Mouse (Mus musculus): ENCODE data around the gene Gm973. TPM values are rescaled to one million over a fixed set of nuclear protein-coding genes. Genes with fewer than 3 reads are reported as not detected.

Gene Gm973
- polyA plus RNA-seq, 1 experiment from 2014 or later = not detected

DNA sequence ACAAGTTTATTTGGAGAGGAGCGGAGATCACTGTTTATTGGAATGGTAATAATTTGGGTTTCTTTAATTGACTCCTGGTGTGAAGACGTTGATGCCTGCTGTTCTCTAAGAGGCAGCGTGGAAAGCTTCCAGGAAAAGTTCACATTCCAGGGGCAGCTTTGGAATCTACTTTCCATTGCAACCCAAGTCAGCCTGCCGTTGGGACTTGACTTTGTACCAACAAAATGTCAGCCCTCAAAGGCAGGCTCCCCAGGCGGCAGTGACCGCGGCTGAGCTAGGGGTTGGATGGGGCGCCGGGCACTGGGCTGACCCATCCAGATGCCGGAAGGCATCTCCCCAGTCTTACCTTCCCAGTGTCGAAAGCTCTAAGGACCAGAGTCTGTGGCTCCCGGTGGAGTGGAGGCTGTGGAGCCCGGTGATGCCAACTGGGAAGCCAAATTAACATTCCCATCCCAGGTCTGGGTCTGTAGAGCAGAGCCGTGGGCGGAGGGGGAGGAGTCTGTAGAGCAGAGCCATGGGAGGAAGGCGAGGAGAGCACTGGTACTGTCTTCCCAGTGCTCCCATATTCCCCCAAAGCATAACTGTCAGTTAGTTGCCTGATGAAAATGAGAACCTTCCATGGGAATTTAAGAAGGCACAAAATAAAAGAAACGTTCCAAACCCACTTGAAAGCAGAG, 7.5 kb upstream of the Gm973 start:
- Histone ChIP-seq H3K79me2 (ENCODE audit: inconsistent target) (no peaks in the 10 kb centered on the region), H3K4me3 (ENCODE audit: inconsistent target) (no peak overlapping the region), H3K27ac (no peak overlapping the region), H3K36me3 (ENCODE audit: inconsistent target) (no peaks in the 10 kb centered on the region)
- 77% methylated on average over 17 of the region's 17 CpGs for WGBS (ENCODE audit: missing documents)

DNA sequence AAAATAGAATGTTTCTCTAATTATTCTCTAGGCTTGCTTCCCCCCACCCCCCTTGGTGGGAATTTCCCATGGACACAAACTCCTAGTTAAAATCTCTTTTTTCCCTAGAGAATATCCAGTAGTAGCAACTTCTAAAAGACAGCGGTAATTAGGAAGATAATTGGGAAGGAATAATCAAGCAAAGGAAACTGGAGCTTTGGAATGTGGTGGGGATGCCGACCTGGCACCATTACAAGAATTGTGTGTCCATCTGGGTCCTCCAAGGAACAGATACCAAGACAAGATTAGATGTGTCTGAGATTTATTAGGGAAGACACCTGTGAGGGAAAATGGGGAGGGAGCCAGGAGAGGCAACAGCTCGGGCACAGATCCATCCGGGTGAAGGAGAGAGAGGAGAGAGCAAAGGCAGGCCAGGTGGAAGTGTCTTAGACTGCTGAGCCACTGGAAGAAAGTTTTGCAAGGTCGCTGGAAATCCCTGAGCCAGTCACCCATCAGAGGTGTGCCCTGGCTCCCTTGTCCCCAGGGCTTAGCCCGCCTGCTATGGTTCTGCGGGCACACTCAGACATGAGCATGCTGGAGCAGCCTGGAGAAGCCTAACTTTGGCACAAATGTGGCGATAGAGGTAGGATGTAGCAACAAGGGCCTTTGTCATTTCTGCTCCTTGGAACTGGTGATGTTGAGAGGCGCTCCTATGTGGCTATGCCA, 4.3 kb upstream of the Gm973 start:
- H3K27ac ChIP-seq = no peak overlapping the region
- WGBS (ENCODE audit: missing documents) = 96% methylated on average over 9 of the region's 9 CpGs
- H3K36me3 ChIP-seq (ENCODE audit: inconsistent target) = no peaks in the 10 kb centered on the region
- H3K79me2 ChIP-seq (ENCODE audit: inconsistent target) = no peaks in the 10 kb centered on the region
- no peak overlapping the region for H3K4me3 ChIP-seq (ENCODE audit: inconsistent target)

DNA sequence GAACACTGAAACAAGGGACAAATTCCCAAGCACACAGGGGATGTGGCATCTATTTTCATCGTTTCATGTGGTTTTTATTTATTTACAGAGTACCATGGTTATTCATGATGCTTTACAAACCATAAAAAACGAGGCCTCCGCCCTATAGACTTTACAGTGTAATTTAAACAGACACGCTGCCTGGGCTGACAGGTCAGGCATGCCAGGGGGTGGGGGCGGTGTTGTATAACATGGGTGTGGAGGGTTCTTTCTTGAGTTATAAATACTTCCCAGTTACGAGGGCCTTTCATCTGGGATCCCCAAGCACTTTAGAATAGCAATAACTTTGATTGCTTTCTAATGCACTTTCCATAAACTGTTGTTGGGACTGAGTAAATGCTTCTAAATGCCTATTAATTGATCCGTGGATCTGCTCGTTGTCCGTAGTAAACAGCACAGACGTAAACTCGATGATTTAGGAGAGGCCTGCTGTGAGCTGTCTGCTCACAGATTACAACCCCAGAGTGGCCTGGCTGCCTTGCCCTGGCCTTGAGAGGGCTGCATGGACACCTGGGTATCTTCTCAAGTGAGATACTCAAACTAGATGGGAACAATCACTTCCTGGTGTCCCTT, 4.3 kb downstream of the Gm973 start:
- WGBS (ENCODE audit: missing documents) = 81% methylated on average over 11 of the region's 11 CpGs
- H3K79me2 ChIP-seq (ENCODE audit: inconsistent target) = no peaks in the 10 kb centered on the region
- no peaks in the 10 kb centered on the region for H3K36me3 ChIP-seq (ENCODE audit: inconsistent target)
- no peak overlapping the region for H3K27ac ChIP-seq
- no peak overlapping the region for H3K4me3 ChIP-seq (ENCODE audit: inconsistent target)

DNA sequence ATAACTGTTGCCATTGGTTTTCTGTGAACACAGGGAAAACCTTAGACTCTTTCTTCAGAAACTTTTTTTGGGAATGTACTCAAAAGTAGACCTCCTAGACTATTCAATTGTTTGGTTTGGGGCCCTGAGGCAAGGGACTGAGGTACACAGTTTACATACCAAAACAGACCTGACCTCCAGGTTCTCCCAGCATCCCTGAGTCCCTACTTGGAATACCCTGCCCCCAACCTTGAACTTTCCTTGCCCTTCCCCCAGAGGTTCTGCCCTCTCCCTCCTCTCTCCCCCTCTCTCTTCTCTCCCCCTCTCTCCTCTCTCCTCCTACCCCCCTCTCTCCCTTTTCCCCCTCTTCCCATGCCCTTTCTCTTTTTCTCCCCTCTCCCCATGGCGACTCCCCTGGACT, 6.4 kb downstream of the Gm973 start:
- no peaks in the 10 kb centered on the region for H3K36me3 ChIP-seq (ENCODE audit: inconsistent target)
- no peaks in the 10 kb centered on the region for H3K79me2 ChIP-seq (ENCODE audit: inconsistent target)
- H3K27ac ChIP-seq = no peak overlapping the region
- WGBS (ENCODE audit: missing documents) = 100% methylated on average over 1 of the region's 1 CpGs
- no peak overlapping the region for H3K4me3 ChIP-seq (ENCODE audit: inconsistent target)

DNA sequence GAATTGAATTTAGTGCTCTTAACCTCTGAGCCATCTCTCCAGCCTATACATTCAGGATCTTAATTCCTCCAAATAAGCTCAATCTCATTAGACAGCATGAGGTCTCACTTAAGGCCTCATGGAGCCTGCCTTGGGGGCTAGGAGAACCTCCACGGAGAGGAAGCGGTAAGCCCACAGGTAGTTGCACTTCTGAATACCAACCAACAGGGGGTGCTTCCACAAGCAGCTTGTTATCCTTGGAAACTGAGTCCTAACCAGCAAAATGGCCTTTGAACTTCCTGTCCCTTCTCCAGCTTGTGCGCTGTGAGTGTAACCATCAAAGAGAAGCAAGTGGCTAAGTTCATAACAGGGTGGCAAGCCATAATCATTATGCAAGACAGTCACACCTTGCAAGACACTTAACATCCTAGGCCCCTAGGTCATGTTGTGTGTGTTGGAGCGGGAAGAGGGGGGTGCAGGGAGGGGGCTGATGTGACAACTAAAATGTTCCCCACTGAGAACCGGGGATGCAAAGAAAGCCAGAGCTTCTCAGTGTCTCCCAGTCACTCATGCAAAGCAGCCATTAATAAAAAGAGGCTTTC, 7.4 kb downstream of the Gm973 start:
- H3K36me3 ChIP-seq (ENCODE audit: inconsistent target) = no peaks in the 10 kb centered on the region
- no peak overlapping the region for H3K27ac ChIP-seq
- no peaks in the 10 kb centered on the region for H3K79me2 ChIP-seq (ENCODE audit: inconsistent target)
- 91% methylated on average over 5 of the region's 5 CpGs for WGBS (ENCODE audit: missing documents)
- no peak overlapping the region for H3K4me3 ChIP-seq (ENCODE audit: inconsistent target)

DNA sequence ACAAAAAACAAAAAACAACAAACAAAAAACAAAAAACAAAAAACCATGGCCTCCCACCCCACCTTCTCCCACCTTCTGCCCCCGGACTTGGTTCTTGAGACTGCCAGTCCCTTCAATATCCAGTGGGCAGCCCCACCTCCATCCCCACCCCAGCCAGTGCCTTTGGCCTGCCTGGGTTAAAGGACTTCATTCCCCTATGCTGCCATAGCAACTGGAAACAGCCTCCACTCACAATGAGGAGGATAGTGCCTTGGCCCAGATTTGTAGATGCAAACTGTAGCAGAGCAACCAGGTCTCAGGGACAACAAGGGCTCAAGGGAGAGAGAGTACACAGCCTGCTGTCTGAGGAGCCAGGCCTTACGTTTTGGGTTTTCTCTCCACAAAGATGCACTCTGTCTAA, 8.0 kb downstream of the Gm973 start:
- 86% methylated on average over 2 of the region's 2 CpGs for WGBS (ENCODE audit: missing documents)
- Histone ChIP-seq H3K79me2 (ENCODE audit: inconsistent target) (no peaks in the 10 kb centered on the region), H3K4me3 (ENCODE audit: inconsistent target) (no peak overlapping the region), H3K27ac (no peak overlapping the region), H3K36me3 (ENCODE audit: inconsistent target) (no peaks in the 10 kb centered on the region)

DNA sequence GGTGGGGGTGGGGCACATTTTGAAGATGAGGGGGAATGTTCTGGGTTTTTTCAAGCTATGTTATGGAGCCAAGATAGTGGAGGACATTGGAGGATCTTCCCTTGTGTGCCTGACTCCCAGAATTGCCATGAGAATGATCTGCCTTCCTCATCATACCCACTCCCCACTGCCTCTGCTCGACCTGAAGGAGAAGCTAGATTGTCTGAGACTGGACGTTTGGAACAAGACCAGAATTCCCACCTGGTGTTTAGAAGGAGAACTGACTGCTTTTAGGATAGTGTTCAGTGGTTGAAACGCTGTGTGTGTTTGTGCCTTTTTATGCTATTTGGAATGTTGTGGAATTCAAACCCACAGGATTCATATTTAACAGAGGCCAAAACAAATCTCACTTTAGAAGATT, 8.7 kb downstream of the Gm973 start:
- 91% methylated on average over 3 of the region's 3 CpGs for WGBS (ENCODE audit: missing documents)
- Histone ChIP-seq H3K4me3 (ENCODE audit: inconsistent target) (no peak overlapping the region), H3K79me2 (ENCODE audit: inconsistent target) (no peaks in the 10 kb centered on the region), H3K27ac (no peak overlapping the region), H3K36me3 (ENCODE audit: inconsistent target) (no peaks in the 10 kb centered on the region)

DNA sequence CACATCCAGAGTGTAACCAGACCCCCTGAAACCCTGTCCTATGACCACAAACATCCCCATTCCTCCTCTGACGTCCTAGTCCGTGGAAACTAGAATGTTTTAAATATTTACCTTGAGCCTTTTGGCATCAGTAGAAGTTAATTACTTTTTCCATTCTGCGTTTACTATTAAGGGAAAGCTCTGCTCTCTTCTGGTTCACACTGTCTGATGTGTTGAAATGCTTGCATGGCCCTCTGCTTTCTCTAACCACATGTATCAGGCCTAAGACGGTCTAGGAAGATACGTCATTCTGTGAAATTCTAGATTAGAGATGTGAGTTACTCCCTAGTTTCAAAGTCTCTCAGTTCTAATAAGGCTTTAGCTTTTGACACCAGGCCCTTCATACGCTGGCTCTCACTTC, 11.2 kb downstream of the Gm973 start:
- Histone ChIP-seq H3K79me2 (ENCODE audit: inconsistent target) (no peaks in the 10 kb centered on the region), H3K36me3 (ENCODE audit: inconsistent target) (no peaks in the 10 kb centered on the region), H3K4me3 (ENCODE audit: inconsistent target) (no peak overlapping the region), H3K27ac (no peak overlapping the region)
- WGBS (ENCODE audit: missing documents) = 96% methylated on average over 6 of the region's 6 CpGs

DNA sequence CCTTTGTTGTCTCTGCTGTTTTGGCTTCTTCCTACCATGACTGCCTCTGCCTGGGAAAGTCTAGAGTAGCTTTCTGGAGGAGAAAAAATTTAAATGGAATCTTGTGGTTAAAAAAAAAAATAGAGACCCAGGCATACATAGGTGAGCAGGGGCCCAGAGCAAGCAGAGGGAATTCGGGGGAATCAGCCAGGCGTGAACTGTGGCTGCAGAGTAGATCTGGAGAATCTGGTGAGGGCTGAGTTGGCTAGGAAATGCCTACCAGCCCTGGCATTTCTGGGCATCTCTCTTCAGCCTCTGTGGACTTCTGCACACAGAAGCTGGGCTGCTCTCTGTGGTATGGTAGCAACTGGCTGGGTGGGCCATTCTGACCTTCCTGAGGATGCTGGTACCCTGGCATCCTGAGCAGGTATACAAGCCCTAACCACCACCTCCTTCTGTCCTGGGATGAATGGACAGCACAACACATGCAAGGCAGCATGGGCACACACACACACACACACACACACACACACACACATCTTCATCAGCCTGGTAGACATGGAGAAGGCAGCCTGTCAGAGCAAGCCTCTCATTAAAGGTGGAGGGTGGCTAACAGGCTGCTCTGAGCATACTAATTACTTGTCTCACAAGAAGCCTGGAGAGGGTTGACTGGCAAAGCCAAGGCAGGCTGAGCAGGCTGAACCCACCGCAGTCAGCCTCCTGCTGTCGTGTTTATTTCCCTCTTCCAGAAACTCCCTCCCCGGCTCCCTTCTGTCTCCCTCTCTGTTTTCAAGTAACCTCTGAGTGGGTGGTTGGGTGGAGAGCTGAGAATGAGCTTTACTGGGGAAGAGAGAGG, 19.1 kb downstream of the Gm973 start:
- 85% methylated on average over 3 of the region's 5 CpGs for WGBS (ENCODE audit: missing documents)
- Histone ChIP-seq H3K79me2 (ENCODE audit: inconsistent target) (no peaks in the 10 kb centered on the region), H3K27ac (no peak overlapping the region), H3K4me3 (ENCODE audit: inconsistent target) (no peak overlapping the region), H3K36me3 (ENCODE audit: inconsistent target) (no peaks in the 10 kb centered on the region)

DNA sequence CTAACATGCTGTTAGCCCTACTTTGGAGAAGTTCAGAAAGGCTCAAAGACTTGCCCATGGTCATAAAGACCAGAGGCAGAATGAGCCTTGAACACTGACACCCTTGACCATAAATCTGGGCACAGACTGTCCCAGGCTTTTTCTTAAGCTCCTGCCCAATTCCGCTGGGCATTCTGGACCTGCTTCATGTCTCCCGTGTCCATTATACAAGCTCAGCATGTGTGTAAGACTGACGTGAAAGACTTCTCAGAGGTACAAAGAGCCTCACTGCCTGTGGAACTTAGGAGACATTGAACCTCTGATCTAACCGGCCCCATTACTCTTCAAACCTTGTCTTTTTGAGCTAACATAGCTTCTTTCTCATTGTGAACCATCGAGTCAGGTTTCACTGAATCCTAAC, 22.3 kb downstream of the Gm973 start:
- Histone ChIP-seq H3K27ac (no peak overlapping the region), H3K36me3 (ENCODE audit: inconsistent target) (no peaks in the 10 kb centered on the region)

DNA sequence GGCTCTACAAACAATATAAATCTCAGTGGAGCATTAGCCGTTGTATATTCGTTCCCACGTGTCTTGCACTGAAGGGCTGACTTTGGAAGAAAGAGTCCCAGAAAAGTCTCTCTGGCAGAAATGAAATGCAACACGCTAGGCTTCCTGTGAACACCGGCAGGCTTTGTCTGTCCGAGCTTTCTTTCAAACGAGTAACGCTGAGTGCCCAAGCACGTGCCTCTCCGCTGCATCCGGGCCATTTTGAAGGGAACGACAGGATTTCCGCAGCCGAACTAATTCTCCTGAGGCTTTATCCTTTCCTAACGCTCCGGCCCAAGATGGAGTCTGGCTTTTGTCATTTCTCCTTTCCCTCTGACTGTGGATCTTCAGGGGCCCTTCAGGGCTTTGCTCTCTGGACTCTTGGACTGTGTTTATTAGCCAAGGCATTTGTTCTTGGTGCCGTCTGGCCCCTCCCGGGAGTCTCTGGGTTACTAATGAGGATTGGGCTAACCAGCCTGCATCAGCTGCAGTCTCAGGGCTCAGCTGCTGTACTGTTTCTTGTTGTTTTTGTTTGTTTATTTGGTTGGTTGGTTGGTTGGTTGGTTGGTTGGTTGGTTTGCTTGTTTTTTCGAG, 24.6 kb downstream of the Gm973 start:
- no peak overlapping the region for H3K4me3 ChIP-seq (ENCODE audit: inconsistent target)
- WGBS (ENCODE audit: missing documents) = 93% methylated on average over 19 of the region's 19 CpGs
- H3K79me2 ChIP-seq (ENCODE audit: inconsistent target) = no peaks in the 10 kb centered on the region
- H3K36me3 ChIP-seq (ENCODE audit: inconsistent target) = no peaks in the 10 kb centered on the region
- no peak overlapping the region for H3K27ac ChIP-seq

More for the DNA sequence above, 22.3 kb downstream of the Gm973 start:
- 96% methylated on average over 5 of the region's 5 CpGs for WGBS (ENCODE audit: missing documents)
- H3K79me2 ChIP-seq (ENCODE audit: inconsistent target) = no peaks in the 10 kb centered on the region
- no peak overlapping the region for H3K4me3 ChIP-seq (ENCODE audit: inconsistent target)

DNA sequence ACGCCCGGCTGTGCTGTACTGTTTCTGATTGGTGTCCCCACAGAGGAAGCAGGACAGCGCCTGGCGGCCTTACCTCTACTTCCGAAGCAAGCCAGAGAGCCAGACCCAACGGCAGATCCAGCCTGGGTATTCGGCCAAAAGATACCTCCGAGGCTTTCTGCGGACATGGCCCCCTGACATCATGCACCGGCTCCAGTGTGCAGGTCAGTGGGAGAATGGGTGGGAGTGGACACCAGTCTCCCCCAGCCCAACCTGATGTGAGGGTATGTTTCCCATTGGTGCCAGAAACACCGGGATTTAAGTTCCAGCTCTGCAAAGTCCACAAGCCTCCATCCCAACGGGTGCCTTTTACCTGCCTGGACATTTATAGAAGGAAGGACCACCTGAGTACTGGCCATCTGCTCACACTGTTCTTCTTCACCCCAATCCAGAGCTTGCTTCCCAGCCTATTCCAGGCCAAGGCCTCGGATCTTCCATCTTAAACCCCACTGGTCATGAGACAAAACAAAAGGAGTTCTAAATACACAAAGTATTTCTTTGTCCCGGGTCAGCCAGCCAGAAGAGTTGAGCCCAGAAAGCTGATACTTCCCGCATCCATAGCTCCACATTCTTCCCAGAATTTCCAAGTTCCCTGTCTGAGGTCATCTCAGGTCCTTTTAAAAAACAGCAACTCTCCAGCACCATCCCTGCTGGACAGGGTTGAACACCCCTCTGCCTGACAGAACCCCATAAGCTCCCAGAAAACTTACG, 25.4 kb downstream of the Gm973 start:
- H3K36me3 ChIP-seq (ENCODE audit: inconsistent target) = no peaks in the 10 kb centered on the region
- no peaks in the 10 kb centered on the region for H3K79me2 ChIP-seq (ENCODE audit: inconsistent target)
- H3K4me3 ChIP-seq (ENCODE audit: inconsistent target) = no peak overlapping the region
- 95% methylated on average over 16 of the region's 16 CpGs for WGBS (ENCODE audit: missing documents)
- no peak overlapping the region for H3K27ac ChIP-seq

DNA sequence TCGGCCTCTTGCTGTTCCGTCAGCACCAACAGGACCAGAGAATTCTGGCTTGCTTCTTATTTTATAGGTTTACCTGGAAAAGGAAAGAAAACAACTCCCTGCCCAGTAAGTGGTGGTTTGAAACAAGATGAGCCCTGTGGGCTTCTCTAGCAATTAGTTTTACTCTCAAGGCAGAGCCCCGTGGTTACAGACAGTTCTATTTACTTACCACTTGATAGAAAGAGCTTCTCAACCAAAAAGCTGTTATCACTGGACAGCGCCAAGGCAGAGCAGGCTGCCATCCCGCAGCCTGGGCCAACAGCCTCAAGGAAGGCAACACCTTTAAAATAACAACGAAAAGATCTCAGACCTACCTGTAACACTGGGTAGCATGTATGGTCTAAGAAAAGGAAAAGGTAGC, 26.2 kb downstream of the Gm973 start:
- Histone ChIP-seq H3K79me2 (ENCODE audit: inconsistent target) (no peaks in the 10 kb centered on the region), H3K27ac (no peak overlapping the region), H3K36me3 (ENCODE audit: inconsistent target) (no peaks in the 10 kb centered on the region), H3K4me3 (ENCODE audit: inconsistent target) (no peak overlapping the region)
- WGBS (ENCODE audit: missing documents) = 89% methylated on average over 6 of the region's 6 CpGs

Data from macrophage (primary cell).